35 mouse cellular contexts compared by ENCODE assay signal in the genomic region with DNA sequence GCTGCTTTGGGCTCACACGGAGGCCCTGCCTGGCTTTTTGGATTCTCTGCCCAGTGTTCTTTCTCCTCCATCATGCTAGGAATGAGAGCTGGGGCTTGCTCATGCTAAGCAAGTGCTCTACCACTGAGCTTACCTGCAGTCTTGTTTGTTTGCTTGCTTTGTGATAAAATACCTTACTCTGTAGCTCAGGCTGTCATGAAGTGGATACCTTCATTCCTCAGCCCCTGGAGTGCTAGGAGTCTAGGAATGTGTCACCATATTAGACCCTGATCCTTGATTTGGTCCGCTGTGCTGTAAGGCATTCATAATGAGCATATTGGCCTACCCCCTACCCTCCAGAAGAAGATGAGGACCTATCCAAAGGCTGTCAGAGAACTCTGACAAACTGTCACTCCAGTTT. TPM values are rescaled to one million over a fixed set of nuclear protein-coding genes. Genes with fewer than 3 reads are reported as not detected.
"Had no signal": no experiment of that assay in that cellular context is flagged by ENCODE, and none has a peak within 500 bp of the region (broad histone marks: within the 10 kb centered on the region; RNA-seq: fewer than 3 reads in every experiment).

No protein-coding gene starts in this region.

- DNase-seq: heart, postnatal 10 days; heart, postnatal 14 days; heart, postnatal 36 days; heart, postnatal 4 days; kidney, adult 11 months; kidney, adult 18-20 months; kidney, adult 2 months; kidney, adult 8-10 months; kidney, adult 9 months; kidney, postnatal 10 days; kidney, postnatal 14 days; kidney, postnatal 25 days; kidney, postnatal 36 days; kidney, postnatal 4 days; layer of hippocampus, adult 9-11 months; layer of hippocampus, postnatal 36 days had no signal

- H3K9me3 ChIP-seq: heart, embryonic 10.5 days; heart, embryonic 12.5 days; heart, embryonic 13.5 days; heart, embryonic 15.5 days; hindbrain, embryonic 10.5 days; hindbrain, embryonic 12.5 days; hindbrain, embryonic 13.5 days; hindbrain, embryonic 15.5 days; intestine, embryonic 15.5 days; kidney, embryonic 15.5 days had no signal

- H3K36me3 ChIP-seq: heart, embryonic 15.5 days; hindbrain, embryonic 10.5 days; hindbrain, embryonic 12.5 days; hindbrain, embryonic 13.5 days; hindbrain, embryonic 15.5 days; intestine, embryonic 15.5 days; kidney, embryonic 15.5 days had no signal

- H3K9ac ChIP-seq: heart, embryonic 12.5 days; heart, embryonic 13.5 days; heart, embryonic 15.5 days; hindbrain, embryonic 12.5 days; hindbrain, embryonic 13.5 days; hindbrain, embryonic 14.5 days; hindbrain, embryonic 15.5 days; intestine, embryonic 15.5 days; kidney, embryonic 15.5 days had no signal

- H3K4me3 ChIP-seq: heart, embryonic 10.5 days; heart, embryonic 12.5 days; heart, embryonic 13.5 days; heart, embryonic 15.5 days; hindbrain, embryonic 10.5 days; hindbrain, embryonic 12.5 days; hindbrain, embryonic 13.5 days; hindbrain, embryonic 15.5 days; intestine, embryonic 15.5 days; kidney, embryonic 15.5 days; layer of hippocampus, adult 2 months had no signal

- H3K27ac ChIP-seq: heart, embryonic 10.5 days; heart, embryonic 13.5 days; heart, embryonic 15.5 days; hindbrain, embryonic 10.5 days; hindbrain, embryonic 12.5 days; hindbrain, embryonic 13.5 days; hindbrain, embryonic 14.5 days; hindbrain, embryonic 15.5 days; hindbrain, postnatal 0 days; intestine, embryonic 15.5 days; kidney, embryonic 15.5 days; kidney, postnatal 0 days; layer of hippocampus, adult 2 months had no signal

- ATAC-seq: hindbrain, embryonic 16.5 days; hindbrain, postnatal 0 days; inflammation-experienced regulatory T-cells, adult 6 months; intestine, embryonic 15.5 days; intestine, embryonic 16.5 days; intestine, postnatal 0 days had no signal

- H3K4me2 ChIP-seq: heart, embryonic 11.5 days; heart, embryonic 12.5 days; heart, embryonic 13.5 days; heart, embryonic 15.5 days; hindbrain, embryonic 12.5 days; hindbrain, embryonic 13.5 days; hindbrain, embryonic 14.5 days; hindbrain, embryonic 15.5 days; intestine, embryonic 15.5 days; kidney, embryonic 15.5 days had no signal

- H3K27me3 ChIP-seq: heart, embryonic 15.5 days; hindbrain, embryonic 12.5 days; hindbrain, embryonic 15.5 days; intestine, embryonic 15.5 days; kidney, embryonic 15.5 days had no signal

- H3K4me1 ChIP-seq: heart, embryonic 12.5 days; heart, embryonic 13.5 days; heart, embryonic 15.5 days; hindbrain, embryonic 10.5 days; hindbrain, embryonic 12.5 days; hindbrain, embryonic 13.5 days; hindbrain, embryonic 15.5 days; intestine, embryonic 15.5 days had no signal

RNA-seq across cellular contexts. Expression of gene Rilp, which starts 12.9 kb away (rescaled TPM):
- polyA plus RNA-seq: inflammation-experienced regulatory T-cells, adult 6 months had no signal
